16 mouse cellular contexts compared by ENCODE assay signal in genomic region chr3:122684832-122685231, GRCm38 (mm10). TPM values are rescaled to one million over a fixed set of nuclear protein-coding genes. Genes with fewer than 3 reads are reported as not detected.
DNase-seq lines count a peak whose midpoint lies in the region; ATAC-seq and TF ChIP-seq lines count a peak whose summit lies in the region.
"Had no signal": no experiment of that assay in that cellular context is flagged by ENCODE, and none has a peak within 500 bp of the region (broad histone marks: within the 10 kb centered on the region; RNA-seq: fewer than 3 reads in every experiment).

No protein-coding gene starts in this region.

- peak overlapping the region; percentile 6 for H3K4me3 ChIP-seq in megakaryocyte, embryonic 14.5 days (replicated peaks)
- H3K4me3 ChIP-seq in kidney, postnatal 0 days (replicated peaks; ENCODE audit: low read depth, low read length): no peak overlapping the region
- H3K4me3 ChIP-seq: hindbrain, embryonic 10.5 days; limb, embryonic 15.5 days; midbrain, embryonic 15.5 days had no signal

- no peaks in the 10 kb centered on the region for H3K27me3 ChIP-seq in megakaryocyte, embryonic 14.5 days (replicated peaks)
- H3K27me3 ChIP-seq in kidney, postnatal 0 days (ENCODE audit: insufficient read depth, low read length): no peaks in the 10 kb centered on the region
- H3K27me3 ChIP-seq: limb, embryonic 15.5 days; midbrain, embryonic 15.5 days had no signal

- no peaks in the 10 kb centered on the region for H3K9me3 ChIP-seq in megakaryocyte, embryonic 14.5 days
- no peaks in the 10 kb centered on the region for H3K9me3 ChIP-seq in kidney, postnatal 0 days (replicated peaks; ENCODE audit: low read length)
- H3K9me3 ChIP-seq: hindbrain, embryonic 10.5 days; limb, embryonic 15.5 days; midbrain, embryonic 15.5 days had no signal

- WGBS in kidney, postnatal 0 days: 26% methylated on average over 7 of the region's 7 CpGs

- TF ChIP-seq CTCF in kidney, postnatal 0 days (IDR thresholded peaks at IDR 0.05; ENCODE audit: low read depth): no peak

- no peak overlapping the region for H3K27ac ChIP-seq in kidney, postnatal 0 days
- H3K27ac ChIP-seq: hindbrain, embryonic 10.5 days; limb, embryonic 15.5 days; midbrain, embryonic 15.5 days had no signal

- ATAC-seq in megakaryocyte, adult 5-6 weeks (ENCODE audit: poor library complexity, severe bottlenecking): no peak
- no peak for ATAC-seq in kidney, postnatal 0 days (replicated peaks; ENCODE audit: low FRiP score, low read depth)
- ATAC-seq: forebrain, embryonic 16.5 days; midbrain, embryonic 15.5 days had no signal

- H3K4me1 ChIP-seq in megakaryocyte, embryonic 14.5 days: peaks cover 53% of the 10 kb centered on the region
- H3K4me1 ChIP-seq in kidney, postnatal 0 days (replicated peaks; ENCODE audit: insufficient read depth, low read length): no peaks in the 10 kb centered on the region
- H3K4me1 ChIP-seq: hindbrain, embryonic 10.5 days; limb, embryonic 15.5 days; midbrain, embryonic 15.5 days had no signal

- peaks cover 33% of the 10 kb centered on the region for H3K36me3 ChIP-seq in megakaryocyte, embryonic 14.5 days (replicated peaks; ENCODE audit: low read length)
- H3K36me3 ChIP-seq in kidney, postnatal 0 days (ENCODE audit: insufficient read depth, low read length): no peaks in the 10 kb centered on the region
- H3K36me3 ChIP-seq: hindbrain, embryonic 10.5 days; limb, embryonic 15.5 days; midbrain, embryonic 15.5 days had no signal

- peak; percentile 4 for DNase-seq in kidney, adult 9 months
- no peak for DNase-seq in kidney, adult 11 months
- peak; percentile 91 for DNase-seq in kidney, postnatal 0 days (ENCODE audit: low spot score)
- no peak for DNase-seq in cerebellum, postnatal 36 days
- no peak for DNase-seq in right cerebral cortex, postnatal 25 days
- DNase-seq: adrenal gland, postnatal 25 days; cerebellum, postnatal 10 days; gastrocnemius, postnatal 10 days; layer of hippocampus, adult 9-11 months; thymus, adult 18-20 months had no signal

- no peak overlapping the region for H3K4me2 ChIP-seq in kidney, postnatal 0 days (ENCODE audit: low read length)
- H3K4me2 ChIP-seq: limb, embryonic 15.5 days; midbrain, embryonic 15.5 days had no signal

- no peak overlapping the region for H3K9ac ChIP-seq in kidney, postnatal 0 days (ENCODE audit: low read depth, low read length)
- H3K9ac ChIP-seq: limb, embryonic 15.5 days; midbrain, embryonic 15.5 days had no signal

RNA-seq across cellular contexts. Expression of gene Pde5a, which starts 43.9 kb away (rescaled TPM):
- 9.4 and 10.1 TPM in 2 replicates for polyA plus RNA-seq in megakaryocyte, embryonic 14.5 days (2012; ENCODE audit: insufficient read depth, low replicate concordance)
- total RNA-seq in megakaryocyte, adult 5-6 weeks (2015): 3.4 and 4.7 TPM in 2 replicates
- total RNA-seq in megakaryocyte, adult 5-6 weeks (2017): 2.8 and 7.8 TPM in 2 replicates
- 3.1 and 3.7 TPM in 2 replicates for polyA plus RNA-seq in kidney, postnatal 0 days (2015; fragmentation: Nextera tagmentation; extraction: Ambion mirVana)

Comparison
In these comparisons a context has a peak if more than half of its experiments do, and no peak if none do; other contexts are left out.
1. DNase-seq: peak in kidney, adult 9 months (single experiment) and kidney, postnatal 0 days (single experiment); none in kidney, adult 11 months (single experiment), cerebellum, postnatal 36 days (0 of 2) and right cerebral cortex, postnatal 25 days (single experiment).